Comparison of ENCODE assay signal across 12 mouse cellular contexts in the genomic region with DNA sequence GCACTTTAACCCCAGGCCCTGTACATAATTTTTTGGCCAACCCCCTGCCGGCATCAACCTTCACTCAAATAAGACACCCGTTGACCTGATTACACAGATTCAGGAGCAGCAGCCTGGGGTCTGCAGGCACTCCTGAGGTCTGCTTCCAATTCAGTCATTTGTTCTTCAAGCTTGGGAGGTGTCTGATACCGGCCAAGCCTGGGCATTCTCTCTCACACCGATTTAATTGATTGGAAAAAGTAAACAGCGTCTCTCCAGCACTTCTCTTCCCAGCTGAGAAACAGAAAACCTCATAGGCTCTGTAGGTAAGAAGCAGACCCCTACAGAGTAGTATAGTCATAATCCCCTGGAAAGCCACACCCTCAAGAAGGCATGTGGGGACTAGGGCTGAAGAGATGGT.
"Had no signal": no experiment of that assay in that cellular context is flagged by ENCODE, and none has a peak within 500 bp of the region (broad histone marks: within the 10 kb centered on the region; RNA-seq: fewer than 3 reads in every experiment).

No protein-coding gene starts in this region.

- H3K9ac ChIP-seq: intestine, embryonic 15.5 days; limb, embryonic 12.5 days; liver, embryonic 13.5 days; neural tube, embryonic 12.5 days had no signal

- H3K36me3 ChIP-seq: intestine, embryonic 15.5 days; limb, embryonic 12.5 days; neural tube, embryonic 12.5 days had no signal

- H3K4me2 ChIP-seq: intestine, embryonic 15.5 days; limb, embryonic 12.5 days; neural tube, embryonic 12.5 days had no signal

- H3K4me3 ChIP-seq: intestine, embryonic 15.5 days; layer of hippocampus, adult 2 months; limb, embryonic 12.5 days; liver, embryonic 13.5 days; neural tube, embryonic 12.5 days had no signal

- H3K27me3 ChIP-seq: intestine, embryonic 15.5 days; limb, embryonic 12.5 days; liver, embryonic 13.5 days; neural tube, embryonic 12.5 days had no signal

- DNase-seq: kidney, adult 18-20 months; kidney, postnatal 10 days; kidney, postnatal 4 days; liver, embryonic 13.5 days; lung, adult 18-20 months; thymus, adult 2 months; thymus, postnatal 25 days had no signal

- ATAC-seq: intestine, embryonic 15.5 days had no signal

- H3K27ac ChIP-seq: intestine, embryonic 15.5 days; layer of hippocampus, adult 2 months; limb, embryonic 12.5 days; neural tube, embryonic 12.5 days; stomach, postnatal 0 days had no signal

- H3K9me3 ChIP-seq: intestine, embryonic 15.5 days; limb, embryonic 12.5 days; liver, embryonic 13.5 days; neural tube, embryonic 12.5 days had no signal
